ENCODE assay signal across 15 mouse cellular contexts in genomic region chr6:54170286-54170894, GRCm38 (mm10).
A peak's percentile ranks its signal among the peaks of the same experiment; 100 is the strongest.
DNase-seq lines count a peak whose midpoint lies in the region; ATAC-seq and TF ChIP-seq lines count a peak whose summit lies in the region.
"Had no signal": no experiment of that assay in that cellular context is flagged by ENCODE, and none has a peak within 500 bp of the region (broad histone marks: within the 10 kb centered on the region; RNA-seq: fewer than 3 reads in every experiment).

No protein-coding gene starts in this region.

- no peaks in the 10 kb centered on the region for H3K27me3 ChIP-seq in forebrain, embryonic 11.5 days (ENCODE audit: control insufficient read depth, insufficient read depth, low read length)
- no peaks in the 10 kb centered on the region for H3K27me3 ChIP-seq in forebrain, embryonic 10.5 days (ENCODE audit: poor library complexity, severe bottlenecking)
- peaks cover 12% of the 10 kb centered on the region for H3K27me3 ChIP-seq in kidney, embryonic 15.5 days
- no peaks in the 10 kb centered on the region for H3K27me3 ChIP-seq in Patski
- no peaks in the 10 kb centered on the region for H3K27me3 ChIP-seq in forebrain, embryonic 16.5 days (replicated peaks; ENCODE audit: control insufficient read depth, insufficient read depth, low read length)

- POLR2A ChIA-PET in Patski (lab: Charles Lee), result interaction anchor here (0.6 kb wide), 1 partner anchor 364 kb away, joined by 3 read pairs; no protein-coding TSS in a partner anchor

- no peaks in the 10 kb centered on the region for H3K4me1 ChIP-seq in forebrain, embryonic 11.5 days (replicated peaks; ENCODE audit: control insufficient read depth, insufficient read depth, low read length)
- peaks cover 30% of the 10 kb centered on the region for H3K4me1 ChIP-seq in forebrain, embryonic 10.5 days
- peaks cover 36% of the 10 kb centered on the region for H3K4me1 ChIP-seq in kidney, embryonic 15.5 days
- no peaks in the 10 kb centered on the region for H3K4me1 ChIP-seq in forebrain, embryonic 16.5 days (replicated peaks; ENCODE audit: control insufficient read depth, insufficient read depth, low read length)
- H3K4me1 ChIP-seq: heart, embryonic 10.5 days had no signal

- no peak; the same call in 1 of the 2 replicates for ATAC-seq in forebrain, embryonic 11.5 days (replicated peaks; ENCODE audit: low FRiP score)
- peak; percentile 45; the same call in 1 of the 2 replicates for ATAC-seq in kidney, embryonic 15.5 days (replicated peaks; ENCODE audit: low FRiP score)
- peak; percentile 92 for ATAC-seq in Patski
- ATAC-seq in forebrain, embryonic 16.5 days, result peak; percentile 55; the same call in 1 of the 2 replicates
- ATAC-seq: lung, postnatal 0 days had no signal

- no peak overlapping the region for H3K9ac ChIP-seq in forebrain, embryonic 11.5 days (ENCODE audit: low read length)
- no peak overlapping the region for H3K9ac ChIP-seq in kidney, embryonic 15.5 days
- no peak overlapping the region for H3K9ac ChIP-seq in forebrain, embryonic 16.5 days (replicated peaks; ENCODE audit: low read depth, low read length)

- no peaks in the 10 kb centered on the region for H3K36me3 ChIP-seq in forebrain, embryonic 11.5 days (ENCODE audit: control insufficient read depth, insufficient read depth, low read length)
- no peaks in the 10 kb centered on the region for H3K36me3 ChIP-seq in forebrain, embryonic 10.5 days (replicated peaks)
- H3K36me3 ChIP-seq in kidney, embryonic 15.5 days, result no peaks in the 10 kb centered on the region
- H3K36me3 ChIP-seq in forebrain, embryonic 16.5 days (ENCODE audit: control insufficient read depth, insufficient read depth), result no peaks in the 10 kb centered on the region
- H3K36me3 ChIP-seq: heart, embryonic 10.5 days; hindbrain, embryonic 10.5 days had no signal

- no peak overlapping the region for H3K27ac ChIP-seq in forebrain, embryonic 11.5 days (ENCODE audit: low read depth, low read length)
- H3K27ac ChIP-seq in forebrain, embryonic 10.5 days, result no peak overlapping the region
- 0 out of 2 replicates have a peak overlapping the region, but pooled peaks have one; percentile 48 for H3K27ac ChIP-seq in kidney, embryonic 15.5 days
- H3K27ac ChIP-seq in forebrain, embryonic 16.5 days (ENCODE audit: low read length), result no peak overlapping the region
- H3K27ac ChIP-seq: heart, embryonic 10.5 days; hindbrain, embryonic 10.5 days had no signal

- no peak for TF ChIP-seq CTCF in Patski (IDR thresholded peaks at IDR 0.05)

- intact Hi-C loops in left cerebral cortex, postnatal 36 days (cut with DNase I), result no loop called here

- DNase-seq in forebrain, embryonic 11.5 days (ENCODE audit: low spot score), result peak; percentile 49
- DNase-seq in forebrain, embryonic 10.5 days (ENCODE audit: extremely low spot score, low spot score), result no peak
- no peak for DNase-seq in kidney, adult 18-20 months
- peak; percentile 84 for DNase-seq in Patski (ENCODE audit: low read depth, low spot score)
- no peak for DNase-seq in spleen, postnatal 4 days (ENCODE audit: low spot score in 2 of 2)
- no peak for DNase-seq in left cerebral cortex, postnatal 36 days (ENCODE audit: low spot score in 2 of 2)
- DNase-seq: cerebellum, adult 8-10 months; gastrocnemius, postnatal 14 days; retina, postnatal 1 day had no signal

- WGBS in forebrain, embryonic 11.5 days, result 54% methylated on average over 11 of the region's 11 CpGs
- WGBS in forebrain, embryonic 10.5 days, result 71% methylated on average over 11 of the region's 11 CpGs
- 65% methylated on average over 11 of the region's 11 CpGs for WGBS in kidney, embryonic 15.5 days
- WGBS in forebrain, embryonic 16.5 days, result 35% methylated on average over 11 of the region's 11 CpGs

- no peak overlapping the region for H3K4me3 ChIP-seq in forebrain, embryonic 11.5 days (ENCODE audit: low read depth, low read length)
- H3K4me3 ChIP-seq in forebrain, embryonic 10.5 days, result no peak overlapping the region
- H3K4me3 ChIP-seq in kidney, embryonic 15.5 days (replicated peaks), result no peak overlapping the region
- no peak overlapping the region for H3K4me3 ChIP-seq in forebrain, embryonic 16.5 days (replicated peaks; ENCODE audit: low read length)
- H3K4me3 ChIP-seq: erythroblast, embryonic 14.5 days; heart, embryonic 10.5 days; hindbrain, embryonic 10.5 days had no signal

- CTCF ChIA-PET in Patski (lab: Charles Lee), result interaction anchor here (1.1 to 1.7 kb wide), 2 partner anchors 58 to 136 kb away, joined by 3 to 7 read pairs; no protein-coding TSS in a partner anchor

- in situ Hi-C loops in Patski (cut with MboI; ENCODE audit: low pct_unique_long_range_greater_than_20kb), result no loop called here

- no peak overlapping the region for H3K4me2 ChIP-seq in forebrain, embryonic 11.5 days (ENCODE audit: low read depth, low read length, severe bottlenecking)
- H3K4me2 ChIP-seq in kidney, embryonic 15.5 days, result no peak overlapping the region
- no peak overlapping the region for H3K4me2 ChIP-seq in forebrain, embryonic 16.5 days (ENCODE audit: low read length)

- no peaks in the 10 kb centered on the region for H3K9me3 ChIP-seq in forebrain, embryonic 11.5 days (ENCODE audit: control insufficient read depth, low read length)
- H3K9me3 ChIP-seq in forebrain, embryonic 10.5 days, result no peaks in the 10 kb centered on the region
- H3K9me3 ChIP-seq in kidney, embryonic 15.5 days (replicated peaks), result no peaks in the 10 kb centered on the region
- H3K9me3 ChIP-seq in forebrain, embryonic 16.5 days (ENCODE audit: control insufficient read depth, low read length), result no peaks in the 10 kb centered on the region
- H3K9me3 ChIP-seq: heart, embryonic 10.5 days; hindbrain, embryonic 10.5 days had no signal

Comparison
In these comparisons a context has a peak if more than half of its experiments do, and no peak if none do; other contexts are left out.
1. DNase-seq: peak in forebrain, embryonic 11.5 days (single experiment) and Patski (single experiment); none in forebrain, embryonic 10.5 days (single experiment), kidney, adult 18-20 months (single experiment), spleen, postnatal 4 days (0 of 2) and left cerebral cortex, postnatal 36 days (0 of 2).